Mouse (Mus musculus) MEL (cell line): ENCODE data around the gene Gm45808. TPM values are rescaled to one million over a fixed set of nuclear protein-coding genes. Genes with fewer than 3 reads are reported as not detected.

ENCODE experiments used
- DNase-seq: peaks from one replicate; pipeline ENCODE4 v3.0.0; 2011; ENCODE audit warnings: low read depth, low spot score
- H3K27ac ChIP-seq: 2 replicates; pipeline ENCODE4 v1.5.1; 2012; ENCODE audit warnings: low read depth, mild to moderate bottlenecking, control low read depth, low read length, moderate library complexity; ENCODE audit not compliant: control insufficient read depth
- H3K27me3 ChIP-seq, 2 experiments: fragments of 150-350 bp in 1 of 2; sonication (generic) in 1 of 2; 2 replicates each; pipeline ENCODE4 v1.6.1; 2012; ENCODE audit warnings: low read length in 2 of 2, mild to moderate bottlenecking in 2 of 2, improper control_type of control experiment in 1 of 2, moderate library complexity in 1 of 2; ENCODE audit not compliant: insufficient read depth in 2 of 2, control insufficient read depth in 1 of 2
- H3K36me3 ChIP-seq, 2 experiments: 2 replicates each; pipeline ENCODE4 v1.6.1; 2012 to 2014; ENCODE audit warnings: low read length in 2 of 2, improper control_type of control experiment in 1 of 2, inconsistent platforms in 1 of 2, mild to moderate bottlenecking in 1 of 2; ENCODE audit not compliant: insufficient read depth in 2 of 2, control insufficient read depth in 1 of 2
- H3K4me1 ChIP-seq, 2 experiments: fragments of 150-350 bp in 1 of 2; sonication (generic) in 1 of 2; 2 replicates each; pipeline ENCODE4 v1.6.1; 2012; ENCODE audit warnings: low read length in 2 of 2, improper control_type of control experiment in 1 of 2, mild to moderate bottlenecking in 1 of 2; ENCODE audit not compliant: insufficient read depth in 2 of 2, control insufficient read depth in 1 of 2
- H3K4me3 ChIP-seq, 2 experiments: fragments of 150-350 bp in 1 of 2; sonication (generic) in 1 of 2; 2 replicates each; pipeline ENCODE4 v1.5.1; 2012; ENCODE audit warnings: low read depth in 2 of 2, low read length in 2 of 2, mild to moderate bottlenecking in 2 of 2, moderate library complexity in 2 of 2, control low read depth in 1 of 2, improper control_type of control experiment in 1 of 2; ENCODE audit not compliant: control insufficient read depth in 1 of 2, insufficient read depth in 1 of 2
- H3K79me2 ChIP-seq: 2 replicates; pipeline ENCODE4 v1.6.1; 2012; ENCODE audit warnings: mild to moderate bottlenecking, low read length, moderate library complexity; ENCODE audit not compliant: control insufficient read depth, poor library complexity, insufficient read depth
- H3K9ac ChIP-seq: 2 replicates; pipeline ENCODE4 v1.6.1; 2012; ENCODE audit warnings: low read depth, mild to moderate bottlenecking, control low read depth, low read length, moderate library complexity; ENCODE audit not compliant: control insufficient read depth, poor library complexity, severe bottlenecking
- H3K9me3 ChIP-seq: fragments of 150-350 bp; sonication (generic); replicated peaks from 2 replicates; pipeline ENCODE4 v1.6.1; 2012; ENCODE audit warnings: mild to moderate bottlenecking, low read length, improper control_type of control experiment, moderate library complexity; ENCODE audit not compliant: insufficient read depth
- BHLHE40 ChIP-seq: IDR thresholded peaks from 2 replicates; pipeline ENCODE4 v1.6.1; 2012; ENCODE audit warnings: low read depth, mild to moderate bottlenecking, inconsistent platforms, low read length, improper control_type of control experiment, borderline replicate concordance
- CHD1 ChIP-seq: IDR thresholded peaks from 2 replicates; pipeline ENCODE4 v1.6.1; 2012; ENCODE audit warnings: low read depth, mild to moderate bottlenecking, inconsistent platforms, low read length, improper control_type of control experiment
- E2F4 ChIP-seq: IDR thresholded peaks from 2 replicates; pipeline ENCODE4 v1.6.1; 2011; ENCODE audit warnings: low read depth, low read length, improper control_type of control experiment, borderline replicate concordance
- ELF1 ChIP-seq: IDR thresholded peaks from 2 replicates; pipeline ENCODE4 v1.6.1; 2014; ENCODE audit warnings: low read depth, mild to moderate bottlenecking, inconsistent platforms, low read length, improper control_type of control experiment, moderate library complexity
- EP300 ChIP-seq, 2 experiments: IDR thresholded peaks; 2 replicates each; pipeline ENCODE4 v1.6.1; 2011; ENCODE audit warnings: improper control_type of control experiment in 2 of 2, low read length in 2 of 2, low read depth in 1 of 2, mild to moderate bottlenecking in 1 of 2
- ETS1 ChIP-seq: IDR thresholded peaks from 2 replicates; pipeline ENCODE4 v1.6.1; 2012; ENCODE audit warnings: low read depth, mild to moderate bottlenecking, inconsistent platforms, low read length, improper control_type of control experiment, moderate library complexity
- GATA1 ChIP-seq: IDR thresholded peaks from 2 replicates; pipeline ENCODE4 v1.6.1; 2011; ENCODE audit warnings: low read depth, low read length, improper control_type of control experiment
- HCFC1 ChIP-seq: IDR thresholded peaks from 2 replicates; pipeline ENCODE4 v1.6.1; 2012; ENCODE audit warnings: low read depth, mild to moderate bottlenecking, inconsistent platforms, low read length, improper control_type of control experiment, moderate library complexity
- KAT2A ChIP-seq: conservative IDR thresholded peaks from 2 replicates; pipeline ENCODE4 v1.6.1; 2012; ENCODE audit warnings: low read depth, low read length, improper control_type of control experiment, inconsistent platforms
- MAX ChIP-seq: IDR thresholded peaks from 2 replicates; pipeline ENCODE4 v1.6.1; 2011; ENCODE audit warnings: low read length, improper control_type of control experiment
- MAZ ChIP-seq: IDR thresholded peaks from 2 replicates; pipeline ENCODE4 v1.6.1; 2012; ENCODE audit warnings: low read depth, mild to moderate bottlenecking, inconsistent platforms, low read length, improper control_type of control experiment
- MEF2A ChIP-seq: IDR thresholded peaks from 2 replicates; pipeline ENCODE4 v1.6.1; 2014; ENCODE audit warnings: low read depth, mild to moderate bottlenecking, inconsistent platforms, low read length, improper control_type of control experiment; ENCODE audit not compliant: poor library complexity, insufficient replicate concordance, severe bottlenecking; ENCODE audit errors: extremely low read depth
- MXI1 ChIP-seq: IDR thresholded peaks from 2 replicates; pipeline ENCODE4 v1.6.1; 2011; ENCODE audit warnings: mild to moderate bottlenecking, low read depth, low read length, improper control_type of control experiment
- MYB ChIP-seq: IDR thresholded peaks from 2 replicates; pipeline ENCODE4 v1.6.1; 2011; ENCODE audit warnings: mild to moderate bottlenecking, low read depth, low read length, improper control_type of control experiment
- NELFE ChIP-seq: IDR thresholded peaks from 2 replicates; pipeline ENCODE4 v1.6.1; 2011; ENCODE audit warnings: low read depth, low read length, improper control_type of control experiment
- NRF1 ChIP-seq: IDR thresholded peaks from 2 replicates; pipeline ENCODE4 v1.6.1; 2014; ENCODE audit warnings: low read depth, mild to moderate bottlenecking, inconsistent platforms, low read length, improper control_type of control experiment, moderate library complexity; ENCODE audit not compliant: poor library complexity, insufficient read depth, severe bottlenecking
- RAD21 ChIP-seq: IDR thresholded peaks from 2 replicates; pipeline ENCODE4 v1.6.1; 2011; ENCODE audit warnings: mild to moderate bottlenecking, low read depth, low read length, improper control_type of control experiment
- RCOR1 ChIP-seq: IDR thresholded peaks from 2 replicates; pipeline ENCODE4 v1.6.1; 2012; ENCODE audit warnings: low read depth, mild to moderate bottlenecking, inconsistent platforms, low read length, improper control_type of control experiment
- TAL1 ChIP-seq: IDR thresholded peaks from 2 replicates; pipeline ENCODE4 v1.6.1; 2012; ENCODE audit warnings: mild to moderate bottlenecking, inconsistent platforms, low read length, moderate library complexity, mixed read lengths
- TCF12 ChIP-seq: IDR thresholded peaks from 2 replicates; pipeline ENCODE4 v1.6.1; 2014; ENCODE audit warnings: low read depth, mild to moderate bottlenecking, inconsistent platforms, low read length, improper control_type of control experiment, moderate library complexity
- USF1 ChIP-seq: IDR thresholded peaks from 2 replicates; pipeline ENCODE4 v1.6.1; 2014; ENCODE audit warnings: low read depth, mild to moderate bottlenecking, inconsistent platforms, low read length, improper control_type of control experiment, moderate library complexity
- ZC3H11A ChIP-seq: IDR thresholded peaks from 2 replicates; pipeline ENCODE4 v1.6.1; 2012; ENCODE audit warnings: low read depth, mild to moderate bottlenecking, inconsistent platforms, low read length, improper control_type of control experiment
- ZKSCAN1 ChIP-seq: IDR thresholded peaks from 2 replicates; pipeline ENCODE4 v1.6.1; 2012; ENCODE audit warnings: low read depth, mild to moderate bottlenecking, inconsistent platforms, low read length, improper control_type of control experiment, moderate library complexity
- ZMIZ1 ChIP-seq: IDR thresholded peaks from 2 replicates; pipeline ENCODE4 v1.6.1; 2012; ENCODE audit warnings: low read depth, mild to moderate bottlenecking, inconsistent platforms, low read length, improper control_type of control experiment, moderate library complexity
- polyA plus RNA-seq, 2 experiments: library from polyadenylated mRNA; stranded (reverse) in 1 of 2; unstranded in 1 of 2; fragments of >175 nt in 1 of 2; fragments of >200 nt in 1 of 2; gene quantifications; 2 replicates each; pipeline versions ENCODE4 v1.2.1 to v1.2.4; 2012; ENCODE audit warnings: low replicate concordance in 2 of 2, low read depth in 1 of 2; ENCODE audit not compliant: insufficient read length in 2 of 2, insufficient read depth in 1 of 2, missing spikeins in 1 of 2
- total RNA-seq: library from RNA; depleted of rRNA; stranded (reverse); fragments of 300-350 nt; gene quantifications from 2 replicates; pipeline ENCODE4 v1.2.3, GENCODE M21; 2012

Gene Gm45808
- total and polyA plus RNA-seq, 3 experiments: not detected

DNA sequence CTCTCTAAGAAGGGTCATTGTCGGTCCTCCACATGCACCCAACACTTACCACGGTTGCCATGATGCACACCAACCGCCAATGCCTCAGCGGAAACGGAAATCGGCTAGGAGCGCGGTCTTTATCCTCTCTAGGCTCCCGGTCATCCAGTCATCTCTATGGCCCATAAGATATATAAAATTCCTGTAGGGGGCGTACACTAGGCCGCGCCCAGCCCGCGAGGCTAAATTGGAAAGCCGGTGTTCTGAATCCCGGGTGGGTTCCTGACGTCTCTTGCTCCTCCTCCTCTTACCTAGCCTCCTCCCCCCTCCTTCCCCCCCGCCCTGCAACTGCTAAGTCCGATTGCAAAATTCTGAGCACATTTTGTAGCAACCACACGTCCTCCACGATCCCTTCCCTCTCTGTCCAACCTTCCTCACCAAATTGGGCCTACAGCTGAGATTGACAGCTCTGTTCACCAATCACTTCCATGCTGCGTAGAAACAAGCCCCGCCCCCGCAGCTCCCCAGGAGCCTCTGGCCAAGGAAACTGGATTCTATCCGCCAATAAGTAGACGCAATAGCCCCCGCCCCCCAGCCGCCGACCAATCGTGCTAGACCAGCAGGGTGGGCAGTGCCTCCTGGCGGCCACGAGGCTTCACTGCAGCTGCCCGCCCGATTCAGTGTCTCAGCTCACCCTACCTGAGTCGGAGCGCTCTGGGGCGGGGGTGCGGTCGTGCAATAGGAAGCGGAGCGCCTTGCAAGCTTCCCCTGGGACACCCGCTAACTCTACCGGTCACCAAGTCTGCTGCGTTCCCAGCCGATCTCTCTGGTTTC is 52.2 kb downstream of the Gm45808 start, which contains the start of gene Gys1 (continued):
- TF ChIP-seq TAL1 (no peak), BHLHE40 (peak; percentile 25; the same call in 1 of the 2 replicates), MAX (peak; percentile 91), MEF2A (no peak), MAZ (peak; percentile 82), GATA1 (0 out of 2 replicates have a peak, but pooled peaks have one; percentile 3), MXI1 (peak; percentile 96), NELFE (peak; percentile 92), ZMIZ1 (peak; percentile 76), EP300 (IDR thresholded peaks at IDR 0.05; ENCODE audit: low read depth in 1 of 2, low read length in 2 of 2) (peak in 1 of 2 experiments; percentile 62; a peak in 2 of 4 replicates), HCFC1 (peak; percentile 92)

DNA sequence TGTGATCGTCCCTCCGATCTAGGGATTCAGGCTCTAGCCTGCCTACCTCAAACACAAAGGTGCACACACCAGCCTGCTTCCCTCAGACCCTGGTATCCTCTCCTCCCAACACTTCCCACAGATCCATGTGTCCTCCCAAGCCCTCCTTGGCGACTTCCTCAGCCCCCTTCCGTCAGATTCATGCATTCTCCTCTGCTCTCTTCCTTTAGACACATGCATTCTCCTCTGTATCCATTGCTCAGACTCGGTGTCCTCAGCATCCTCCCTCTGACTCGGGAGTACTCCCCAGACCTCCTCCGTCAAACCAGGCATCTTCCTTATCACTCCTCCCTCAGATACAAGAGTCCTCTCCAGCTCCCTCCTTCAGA is 52.8 kb downstream of the Gm45808 start:
- no peaks in the 10 kb centered on the region for H3K27me3 ChIP-seq
- peaks cover 0 to 9% of the 10 kb centered on the region in 2 experiments; a peak in 3 of 4 replicates for H3K4me1 ChIP-seq
- DNase-seq: no peak
- H3K9ac ChIP-seq: peak overlapping the region; percentile 97
- H3K4me3 ChIP-seq: peak overlapping the region; percentile 90 to 97
- no peaks in the 10 kb centered on the region for H3K9me3 ChIP-seq
- peak overlapping the region; percentile 90 for H3K27ac ChIP-seq
- no peak for TF ChIP-seq ZC3H11A
- no peak for TF ChIP-seq TAL1
- TF ChIP-seq TCF12: no peak
- no peak for TF ChIP-seq KAT2A
- 0 out of 2 replicates have a peak, but pooled peaks have one; percentile 14 for TF ChIP-seq CHD1
- peaks cover 8% of the 10 kb centered on the region in 2 experiments; a peak in 3 of 4 replicates for H3K36me3 ChIP-seq
- peaks cover 55% of the 10 kb centered on the region for H3K79me2 ChIP-seq

DNA sequence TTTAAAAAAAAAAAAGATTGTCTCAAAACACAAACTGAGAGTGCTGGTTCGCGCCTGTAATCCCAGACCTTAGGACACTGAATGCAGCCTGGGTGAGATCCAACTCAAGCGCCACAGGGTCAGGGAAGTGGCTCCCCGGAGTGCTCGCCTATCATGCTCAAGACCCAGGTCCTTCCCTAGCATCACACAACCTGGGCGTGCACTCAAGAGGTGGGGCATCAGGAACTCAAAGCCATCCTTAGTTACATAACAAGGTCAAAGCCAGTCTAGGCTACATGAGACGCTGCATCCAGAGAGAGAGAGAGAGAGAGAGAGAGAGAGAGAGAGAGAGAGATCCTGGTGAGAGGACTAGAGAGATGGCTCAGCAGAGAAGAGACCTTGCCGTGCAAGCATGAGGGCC is 60.1 kb downstream of the Gm45808 start:
- no peak for DNase-seq
- Histone ChIP-seq H3K27me3 (no peaks in the 10 kb centered on the region), H3K4me1 (no peaks in the 10 kb centered on the region)

More for the DNA sequence above, 60.1 kb downstream of the Gm45808 start:
- Histone ChIP-seq H3K4me3 (no peak overlapping the region), H3K9ac (no peak overlapping the region), H3K9me3 (no peaks in the 10 kb centered on the region), H3K79me2 (peaks cover 31% of the 10 kb centered on the region), H3K27ac (no peak overlapping the region), H3K36me3 (peaks cover 0 to 12% of the 10 kb centered on the region in 2 experiments; a peak in 1 of 4 replicates)
- TF ChIP-seq KAT2A (no peak), HCFC1 (no peak), ELF1 (no peak), MAX (no peak), NRF1 (no peak), MYB (no peak), E2F4 (no peak), ZC3H11A (no peak), ZKSCAN1 (no peak), ETS1 (no peak), RCOR1 (no peak), USF1 (no peak), BHLHE40 (no peak), RAD21 (no peak), MEF2A (no peak), MAZ (no peak)
